Mouse (Mus musculus): Measurements from ENCODE around the gene Defb30. TPM values are rescaled to one million over a fixed set of nuclear protein-coding genes. Genes with fewer than 3 reads are reported as not detected.

The Defb30 gene
- not detected in 2 replicates for total RNA-seq (2015; ENCODE audit: low replicate concordance)
- not detected in 2 replicates for total RNA-seq (2017; ENCODE audit: low replicate concordance)

DNA sequence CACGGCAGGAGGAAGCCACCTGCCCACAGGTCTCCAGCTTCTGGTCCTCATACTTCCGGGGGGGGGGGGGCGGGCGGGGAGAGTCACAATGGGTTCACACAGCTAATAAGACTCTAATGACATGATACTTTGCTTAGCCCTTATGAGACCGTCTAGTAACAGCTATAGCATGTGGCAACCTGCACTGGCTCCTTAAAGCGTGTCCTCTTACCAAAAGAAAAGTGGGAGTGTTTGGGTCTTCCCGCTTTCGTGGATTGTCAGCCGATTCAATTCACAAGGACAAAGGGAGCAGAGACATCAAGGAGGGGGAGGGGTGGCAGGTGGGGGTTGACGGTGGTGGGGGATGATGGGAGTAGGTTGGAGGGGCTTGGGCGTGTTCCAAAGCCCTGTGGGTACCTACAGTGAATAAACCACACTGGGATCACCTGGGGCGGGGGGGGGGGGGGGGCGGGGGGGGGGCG lies at the start of gene Defb30:
Gene Defb30, minus strand, starts transcription at position 51 of the 461 bp plus-strand sequence.
- no peak for ATAC-seq (replicated peaks; ENCODE audit: low FRiP score, poor library complexity, severe bottlenecking)

DNA sequence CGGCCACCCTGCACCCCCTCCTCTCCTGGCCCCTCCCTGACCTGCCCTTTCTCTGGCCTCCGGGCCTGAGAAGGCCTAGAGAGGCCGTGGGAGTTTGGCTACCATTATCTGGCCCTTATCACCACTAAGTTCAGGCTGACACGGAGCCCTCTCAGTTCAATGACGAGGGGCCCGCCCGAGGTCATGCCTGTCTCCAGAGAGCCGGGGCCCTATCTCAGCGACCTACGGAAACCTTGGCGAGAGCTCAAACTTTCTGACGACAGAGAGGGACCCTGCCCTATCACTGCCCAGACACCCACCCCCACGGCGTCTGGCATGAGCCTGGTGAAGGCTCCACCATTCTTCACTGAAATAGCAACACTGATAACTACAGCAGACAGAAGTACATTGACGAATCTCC lies 17.9 kb upstream of the Defb30 start:
- ATAC-seq (replicated peaks; ENCODE audit: low FRiP score, poor library complexity, severe bottlenecking), result no peak

DNA sequence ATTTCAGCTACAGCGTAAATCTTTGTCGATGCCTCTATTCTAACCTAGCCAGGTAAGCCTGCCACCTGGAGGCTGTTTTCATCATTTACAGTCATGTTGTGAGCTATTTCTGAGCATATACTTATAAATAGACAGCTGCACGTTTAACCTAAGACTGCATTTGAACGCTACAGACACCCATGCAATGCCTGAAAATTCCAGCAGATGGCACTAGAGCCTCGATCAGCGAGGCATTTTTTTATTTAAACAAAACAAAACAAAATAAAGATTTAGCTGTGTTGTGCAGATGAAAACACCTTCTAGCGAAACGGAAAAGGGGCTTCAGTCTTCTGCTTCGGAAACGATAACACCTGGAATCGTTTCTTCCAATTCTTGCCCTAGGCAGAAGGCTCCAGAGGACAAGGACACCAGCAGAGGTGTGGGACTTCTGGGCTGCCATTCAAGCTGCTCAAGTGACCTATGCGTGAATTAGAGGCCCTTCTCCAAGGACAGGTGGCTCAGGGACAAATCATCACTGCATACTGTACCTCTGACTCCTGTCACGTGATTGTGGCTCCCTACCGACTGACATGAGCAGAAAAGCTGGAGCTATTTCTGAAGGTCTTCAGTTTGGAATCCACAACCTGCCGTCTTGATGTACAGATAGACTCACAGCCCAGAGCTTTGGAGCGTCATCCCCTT lies 17.0 kb upstream of the Defb30 start:
- peak; percentile 62; the same call in 1 of the 2 replicates for ATAC-seq (replicated peaks; ENCODE audit: low FRiP score, poor library complexity, severe bottlenecking)

DNA sequence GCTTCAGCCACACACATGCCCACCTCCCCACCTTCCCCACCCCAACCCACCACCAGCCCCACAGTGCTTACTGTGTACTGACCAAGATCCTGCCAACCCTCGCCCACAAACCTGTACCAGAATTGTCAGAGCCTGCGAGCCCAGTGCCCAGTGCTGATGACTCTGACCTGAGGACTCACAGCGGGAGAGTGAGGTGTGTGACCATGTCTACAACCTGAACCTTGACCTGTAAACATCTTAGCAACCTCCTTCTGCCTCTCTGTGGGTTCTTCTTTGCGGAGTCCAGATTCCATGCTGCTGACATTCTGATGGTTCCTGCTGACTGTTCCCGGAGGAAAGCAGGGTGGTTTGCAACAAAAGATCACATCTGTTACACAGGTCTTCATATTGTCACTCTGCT lies 15.6 kb upstream of the Defb30 start:
- ATAC-seq (replicated peaks; ENCODE audit: low FRiP score, poor library complexity, severe bottlenecking), result no peak

DNA sequence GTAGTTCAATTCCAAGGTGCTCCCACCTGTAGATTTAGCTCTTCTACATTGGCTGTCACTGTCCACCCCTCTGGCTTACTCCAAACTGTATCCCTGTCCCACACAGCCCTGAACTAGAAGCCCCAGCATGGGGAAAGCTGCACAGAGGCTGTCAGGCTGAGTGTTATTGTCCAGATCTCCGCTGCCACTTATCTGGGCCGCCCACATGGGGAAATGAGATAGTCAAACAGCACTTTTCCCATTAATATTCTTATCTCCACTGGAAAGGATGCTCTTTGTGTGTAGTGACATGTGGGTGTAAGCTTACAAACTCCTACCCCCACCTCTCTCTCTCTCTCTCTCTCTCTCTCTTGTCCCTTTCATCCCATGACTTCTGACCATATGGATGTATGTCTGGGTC lies 12.4 kb upstream of the Defb30 start:
- peak; percentile 58 for ATAC-seq (replicated peaks; ENCODE audit: low FRiP score, poor library complexity, severe bottlenecking)

DNA sequence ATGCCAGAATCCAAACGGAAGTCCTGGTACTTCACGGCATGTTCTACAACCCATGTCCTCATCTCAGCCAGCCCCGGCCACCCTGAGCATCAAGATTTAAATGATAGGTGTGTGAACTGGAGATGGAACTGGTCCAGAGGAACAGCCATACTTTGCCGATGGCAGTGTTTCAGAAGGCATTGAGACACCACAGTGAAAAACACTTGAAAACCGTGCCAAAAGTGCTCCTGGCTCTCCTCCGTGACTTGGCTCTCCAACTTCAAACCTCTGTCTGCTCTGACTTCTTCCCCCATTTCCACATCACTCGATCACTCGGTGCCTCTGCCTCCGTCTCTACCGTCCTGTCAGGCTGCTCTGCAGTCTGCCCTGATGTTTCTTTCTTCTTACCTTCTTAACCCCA lies 10.6 kb upstream of the Defb30 start:
- no peak for ATAC-seq (replicated peaks; ENCODE audit: low FRiP score, poor library complexity, severe bottlenecking)

DNA sequence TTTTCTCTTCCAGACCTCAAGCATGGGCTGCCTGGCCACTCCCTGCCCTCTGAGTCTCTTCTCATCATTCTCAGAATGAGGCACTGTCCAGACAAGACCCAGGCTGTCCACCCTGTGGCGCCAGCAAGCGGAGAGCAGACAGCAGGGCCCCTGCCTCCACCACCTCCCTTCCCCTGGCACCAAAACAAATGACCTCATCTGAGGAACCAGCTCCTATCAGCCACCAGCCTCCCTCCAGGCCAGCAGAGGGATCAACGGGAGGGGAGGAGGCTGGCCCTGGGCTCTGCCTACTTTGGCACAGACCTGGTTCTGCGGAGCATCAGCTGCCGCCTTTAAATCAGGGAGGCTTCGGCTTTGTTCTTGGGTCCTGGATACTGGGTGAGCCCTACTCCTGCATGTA lies 5.0 kb upstream of the Defb30 start:
- ATAC-seq (replicated peaks; ENCODE audit: low FRiP score, poor library complexity, severe bottlenecking), result no peak

DNA sequence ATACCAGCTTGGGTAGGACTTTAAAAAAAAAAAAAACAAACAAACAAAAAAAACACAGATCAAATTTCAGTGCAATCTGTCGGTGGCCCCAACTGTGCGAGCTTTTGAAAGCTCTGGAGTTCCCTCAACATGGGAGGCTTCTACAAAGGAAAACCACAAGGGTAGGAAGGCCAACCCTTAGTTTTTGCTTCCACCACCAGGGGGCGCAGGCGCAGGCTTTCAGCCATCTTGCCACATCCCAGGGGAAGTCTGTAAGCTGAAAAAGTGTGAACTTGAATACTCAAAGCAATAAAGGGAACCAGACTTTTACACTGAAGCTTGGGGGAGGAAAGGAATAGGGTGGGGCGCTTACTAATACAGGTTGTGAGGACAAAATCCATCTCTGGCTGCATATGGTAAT lies 1.0 kb upstream of the Defb30 start:
- ATAC-seq (replicated peaks; ENCODE audit: low FRiP score, poor library complexity, severe bottlenecking), result peak; percentile 87

DNA sequence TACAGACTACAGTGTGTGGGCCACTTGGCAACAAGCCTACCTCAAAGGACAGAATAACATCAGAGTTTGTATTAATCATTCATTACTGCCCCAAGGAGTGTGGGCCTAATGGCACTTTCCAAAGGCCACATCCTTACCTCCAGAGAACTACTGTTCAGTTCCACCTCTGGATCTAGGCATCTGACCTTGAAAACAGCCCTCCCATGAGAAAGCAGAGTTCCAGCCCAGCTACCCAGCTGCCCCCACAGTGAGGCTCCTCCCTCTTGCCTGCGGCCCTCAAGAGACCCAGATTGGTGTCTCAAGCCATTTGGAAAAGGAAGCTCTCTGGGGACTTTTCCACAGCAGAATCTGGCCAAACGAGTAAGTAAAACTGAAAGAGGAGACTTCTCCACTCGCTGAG lies 3.1 kb downstream of the Defb30 start, which contains the start of gene Defb42:
Gene Defb42, plus strand, starts transcription at position 301 of the 400 bp plus-strand sequence.
- ATAC-seq (replicated peaks; ENCODE audit: low FRiP score, poor library complexity, severe bottlenecking), result no peak

DNA sequence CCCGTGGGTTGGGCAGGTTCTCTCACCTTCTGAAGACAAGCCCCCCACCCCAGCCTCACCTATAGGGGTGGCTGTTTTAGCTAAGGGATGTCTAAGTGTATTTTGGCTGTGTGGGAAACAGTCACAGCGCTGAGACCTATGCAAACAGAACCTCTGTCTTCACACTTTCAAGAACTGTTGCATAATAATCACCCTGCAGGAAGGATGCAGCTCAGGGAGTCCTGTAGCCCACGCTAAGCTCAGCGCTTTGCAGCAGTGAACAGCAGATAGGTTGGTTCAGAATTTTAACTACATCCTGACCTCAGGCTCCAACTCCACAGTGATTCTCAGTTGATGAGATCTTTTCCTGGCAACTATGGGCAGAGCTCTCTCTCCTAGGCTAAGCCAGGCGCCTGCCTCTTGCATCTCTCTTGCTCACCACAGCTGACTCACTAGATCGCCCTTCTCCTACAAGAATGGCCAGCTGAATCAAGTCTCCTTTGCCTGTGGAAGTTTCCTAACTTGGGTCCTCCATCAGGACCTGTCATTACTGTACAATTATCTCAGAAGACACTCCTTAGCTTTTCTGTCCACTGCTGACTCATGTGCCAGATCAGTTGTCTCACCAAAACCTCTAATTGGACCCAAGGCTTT lies 29.1 kb downstream of the Defb30 start:
- ATAC-seq (replicated peaks; ENCODE audit: low FRiP score, poor library complexity, severe bottlenecking), result no peak

DNA sequence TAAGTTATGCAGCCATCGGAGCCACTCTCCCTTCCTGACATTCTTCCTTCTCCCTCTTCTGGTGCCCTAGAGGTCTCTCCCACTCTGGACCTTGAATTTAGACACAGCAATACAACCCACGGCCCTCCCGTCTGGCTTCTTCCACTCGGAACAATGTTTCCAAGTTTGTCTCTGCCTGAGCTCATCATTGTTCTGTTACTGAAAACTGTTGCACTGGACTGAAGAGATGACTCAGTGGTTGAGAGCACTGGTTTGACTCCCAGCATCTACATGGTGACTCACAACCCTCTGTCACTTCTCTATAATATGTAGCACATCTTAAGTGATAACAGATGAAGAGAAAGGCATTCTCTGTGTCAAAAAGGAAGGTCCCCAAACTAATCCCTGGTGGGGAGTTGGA lies 35.1 kb downstream of the Defb30 start:
- no peak for ATAC-seq (replicated peaks; ENCODE audit: low FRiP score, poor library complexity, severe bottlenecking)

DNA sequence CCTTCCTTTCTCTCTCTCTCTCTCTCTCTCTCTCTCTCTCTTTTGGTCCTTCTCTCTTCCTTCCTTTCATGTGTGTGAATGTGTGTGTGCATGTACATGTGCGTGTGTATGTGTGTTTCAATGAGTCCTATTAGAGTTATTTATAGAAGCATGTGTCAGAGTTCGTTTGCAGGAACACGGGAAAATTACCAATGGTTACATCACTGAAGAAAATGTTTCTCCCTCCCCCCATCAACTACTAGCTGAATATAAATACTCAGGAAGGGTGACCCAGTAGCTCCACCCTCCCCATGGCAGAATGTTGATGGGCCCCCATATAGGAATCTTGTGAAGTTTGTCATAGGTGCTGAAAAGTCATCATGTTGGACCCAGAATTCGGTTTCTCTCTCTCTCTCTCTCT lies 36.7 kb downstream of the Defb30 start:
- no peak for ATAC-seq (replicated peaks; ENCODE audit: low FRiP score, poor library complexity, severe bottlenecking)

DNA sequence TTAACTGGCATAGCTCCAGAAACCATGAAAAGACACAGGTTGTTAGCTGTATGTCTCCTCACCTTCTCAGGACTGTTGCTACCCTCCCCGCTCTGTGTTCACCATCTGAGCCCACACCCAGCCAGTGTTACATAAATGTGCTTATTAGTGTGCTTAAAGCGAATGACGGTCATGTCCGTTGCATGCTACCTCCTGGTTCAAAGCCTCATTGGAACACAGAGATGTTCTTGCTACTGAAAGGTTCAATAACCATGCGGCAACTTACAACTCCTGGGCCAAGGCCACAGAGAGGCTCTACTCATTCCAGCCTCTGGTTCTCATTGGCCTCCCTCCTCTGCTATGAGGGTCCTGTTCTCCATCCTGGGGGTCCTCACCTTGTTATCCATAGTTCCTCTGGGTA lies 38.3 kb downstream of the Defb30 start, which contains the start of gene Defb43:
Gene Defb43, plus strand, starts transcription at position 301 of the 400 bp plus-strand sequence.
- ATAC-seq (replicated peaks; ENCODE audit: low FRiP score, poor library complexity, severe bottlenecking), result no peak

DNA sequence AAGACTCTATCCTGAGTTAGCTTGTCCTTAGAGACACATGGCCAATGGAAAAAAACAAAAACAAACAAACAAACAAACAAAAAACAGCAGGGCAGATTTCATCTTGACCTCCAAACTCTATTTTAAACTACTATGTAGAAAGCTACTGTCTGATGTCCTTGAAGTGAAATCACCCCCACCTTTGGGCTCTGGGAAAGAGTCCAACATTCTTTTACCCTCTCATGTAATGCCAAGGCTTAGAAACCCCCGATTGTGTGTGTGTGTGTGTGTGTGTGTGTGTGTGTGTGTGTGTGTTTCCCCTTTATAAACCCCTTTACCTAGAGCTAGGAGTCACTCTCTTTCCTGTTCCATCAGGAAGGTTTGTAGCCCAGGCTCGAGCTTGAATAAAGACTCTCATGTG lies 47.2 kb downstream of the Defb30 start:
- no peak for ATAC-seq (replicated peaks; ENCODE audit: low FRiP score, poor library complexity, severe bottlenecking)

DNA sequence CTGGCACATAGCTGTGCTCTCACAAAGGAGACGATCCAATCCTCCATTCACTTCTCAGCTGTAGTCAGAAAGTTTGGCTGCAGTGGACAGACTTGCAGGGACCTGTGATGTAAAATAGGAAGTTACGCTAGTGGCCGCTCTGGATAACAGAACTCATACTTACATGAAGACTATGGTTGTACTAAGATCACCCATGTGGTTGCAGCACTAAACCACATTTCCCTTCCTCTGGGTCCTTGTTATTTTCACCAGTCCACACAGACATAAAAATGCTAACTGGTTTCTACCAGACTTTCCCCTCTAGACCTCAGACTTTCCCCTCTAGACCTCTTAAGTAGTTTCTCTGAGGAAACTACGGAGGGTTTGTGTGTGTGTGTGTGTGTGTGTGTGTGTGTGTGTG lies 50.8 kb downstream of the Defb30 start:
- ATAC-seq (replicated peaks; ENCODE audit: low FRiP score, poor library complexity, severe bottlenecking), result no peak

DNA sequence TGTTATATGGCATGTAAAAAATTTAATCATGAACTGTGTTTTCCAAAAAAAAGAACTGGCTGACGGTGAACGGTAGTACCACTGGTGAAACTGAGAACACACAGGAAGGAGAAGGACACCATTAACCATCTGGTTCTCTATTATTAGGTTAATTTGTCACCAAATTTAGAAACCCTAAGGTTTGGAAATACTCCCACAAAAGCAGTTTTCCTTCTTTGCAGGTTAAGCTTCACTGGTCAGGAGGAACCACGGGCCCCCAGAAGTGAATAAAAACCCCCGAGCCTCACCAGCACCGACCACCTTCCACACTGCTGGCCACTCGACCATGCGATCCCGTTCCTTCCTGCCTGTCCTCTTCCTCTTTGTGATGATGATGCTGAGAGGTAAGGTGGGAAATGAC lies 52.0 kb downstream of the Defb30 start, which contains the start of gene Defb47:
Gene Defb47, plus strand, starts transcription at position 301 of the 400 bp plus-strand sequence.
- no peak for ATAC-seq (replicated peaks; ENCODE audit: low FRiP score, poor library complexity, severe bottlenecking)

DNA sequence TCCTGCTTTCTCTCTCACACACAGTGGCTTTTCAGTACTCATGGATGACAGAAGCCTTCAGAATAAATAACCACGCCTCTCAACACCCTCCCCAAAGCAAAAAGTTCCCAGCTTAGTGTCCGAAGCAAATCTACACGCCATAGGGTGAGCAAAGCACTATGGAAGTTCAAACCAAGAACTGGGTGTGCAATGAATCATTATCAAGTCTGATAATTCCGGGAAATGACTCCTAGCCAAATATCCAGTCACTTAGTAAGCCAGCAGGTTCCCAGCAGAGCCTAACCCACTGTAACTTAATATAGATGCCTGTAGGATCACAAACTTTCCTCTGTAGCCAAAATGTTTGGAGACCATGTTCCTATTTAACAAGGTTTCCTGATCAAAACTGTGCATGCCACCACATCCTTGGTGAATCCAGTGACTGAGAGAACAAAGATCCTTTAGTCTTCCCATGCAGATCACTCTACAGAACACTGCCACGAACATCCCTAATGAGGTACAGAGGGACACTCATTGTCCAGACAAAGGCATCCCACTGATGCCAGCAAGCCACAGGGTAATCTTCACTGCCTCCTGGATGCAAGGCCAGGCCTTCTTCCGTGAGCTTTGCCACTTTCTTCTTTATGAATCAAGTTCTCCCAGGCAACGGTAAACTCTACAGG lies 57.8 kb downstream of the Defb30 start:
- no peak for ATAC-seq (replicated peaks; ENCODE audit: low FRiP score, poor library complexity, severe bottlenecking)

DNA sequence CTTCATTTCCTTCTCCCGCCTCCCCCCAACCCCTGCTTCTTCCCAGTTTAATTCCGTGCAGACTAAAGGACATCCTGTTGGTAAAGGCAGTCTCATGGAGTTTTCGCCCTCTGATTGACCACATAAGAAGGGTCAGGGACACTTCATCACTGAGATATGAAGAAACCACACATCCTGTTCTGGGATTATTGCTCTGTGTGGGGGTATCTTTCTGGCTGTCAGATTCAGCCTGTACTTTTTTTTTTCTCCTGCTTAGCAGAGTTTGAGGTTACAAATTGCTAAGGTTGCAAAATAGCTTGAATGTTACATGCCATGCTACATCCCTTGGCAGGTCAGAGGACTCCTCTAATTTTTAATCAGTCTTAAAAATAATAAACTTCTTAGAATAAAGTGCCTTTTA lies 58.5 kb downstream of the Defb30 start:
- ATAC-seq (replicated peaks; ENCODE audit: low FRiP score, poor library complexity, severe bottlenecking), result no peak

DNA sequence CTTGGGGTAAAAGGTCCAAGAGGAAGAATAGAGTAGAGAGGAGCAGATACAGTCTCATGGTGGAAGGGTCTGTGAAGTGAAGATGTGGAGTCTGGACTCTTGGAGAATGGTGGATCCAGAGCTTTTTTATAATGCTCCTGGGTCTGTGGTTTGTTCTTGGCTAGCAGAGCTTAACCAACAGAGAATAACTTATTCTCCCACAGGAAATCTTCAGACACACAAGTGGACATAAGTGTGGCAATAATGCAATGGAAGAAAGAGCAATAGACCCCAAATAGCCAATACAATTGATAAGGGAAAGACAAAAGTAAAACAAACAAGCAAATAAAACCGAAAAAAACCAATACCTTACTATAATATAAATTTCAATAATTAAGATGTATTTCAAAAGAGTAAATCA lies 65.3 kb downstream of the Defb30 start, which contains the start of gene Defb48:
Gene Defb48, minus strand, starts transcription at position 101 of the 400 bp plus-strand sequence.
- ATAC-seq (replicated peaks; ENCODE audit: low FRiP score, poor library complexity, severe bottlenecking), result no peak

All from erythroblast, adult 5-6 weeks (primary cell).